Mouse (Mus musculus): ENCODE results near the gene Cetn3.

The Cetn3 gene

GRCm38 (mm10) chr13:81782971-81783404 lies at the start of gene Cetn3:
Gene Cetn3, plus strand, starts transcription at chr13:81783077.
- peak; percentile 91 for DNase-seq (ENCODE audit: low spot score)

GRCm38 (mm10) chr13:81736606-81737005 lies 46.3 kb upstream of the Cetn3 start:
- no peak for DNase-seq (ENCODE audit: low spot score)

- no peak for DNase-seq (ENCODE audit: low spot score)
Measured at GRCm38 (mm10) chr13:81740898-81741297, 42.0 kb upstream of the Cetn3 start.

GRCm38 (mm10) chr13:81743391-81744091 lies 39.3 kb upstream of the Cetn3 start:
- no peak for DNase-seq (ENCODE audit: low spot score)

- no peak for DNase-seq (ENCODE audit: low spot score)
Measured at GRCm38 (mm10) chr13:81744092-81744396, 38.8 kb upstream of the Cetn3 start.

GRCm38 (mm10) chr13:81754878-81755277 lies 28.0 kb upstream of the Cetn3 start:
- DNase-seq (ENCODE audit: low spot score) = no peak

- DNase-seq (ENCODE audit: low spot score) = no peak
Measured at GRCm38 (mm10) chr13:81755324-81755723, 27.6 kb upstream of the Cetn3 start.

GRCm38 (mm10) chr13:81757058-81757660 lies 25.7 kb upstream of the Cetn3 start:
- DNase-seq (ENCODE audit: low spot score) = no peak

- DNase-seq (ENCODE audit: low spot score) = peak; percentile 36
Measured at GRCm38 (mm10) chr13:81760379-81760778, 22.5 kb upstream of the Cetn3 start.

- DNase-seq (ENCODE audit: low spot score) = no peak
Measured at GRCm38 (mm10) chr13:81761566-81762186, 21.2 kb upstream of the Cetn3 start.

GRCm38 (mm10) chr13:81764173-81764572 lies 18.7 kb upstream of the Cetn3 start:
- DNase-seq (ENCODE audit: low spot score) = no peak

GRCm38 (mm10) chr13:81767038-81767659 lies 15.7 kb upstream of the Cetn3 start:
- DNase-seq (ENCODE audit: low spot score) = peak; percentile 61

GRCm38 (mm10) chr13:81776217-81776616 lies 6.7 kb upstream of the Cetn3 start:
- no peak for DNase-seq (ENCODE audit: low spot score)

GRCm38 (mm10) chr13:81782475-81782874 lies 402 bp upstream of the Cetn3 start:
- DNase-seq (ENCODE audit: low spot score) = no peak

- DNase-seq (ENCODE audit: low spot score) = peak; percentile 98
Measured at GRCm38 (mm10) chr13:81783405-81784342, 797 bp downstream of the Cetn3 start.

- DNase-seq (ENCODE audit: low spot score) = no peak
Measured at GRCm38 (mm10) chr13:81785766-81786480, 3.0 kb downstream of the Cetn3 start.

GRCm38 (mm10) chr13:81790160-81790559 lies 7.3 kb downstream of the Cetn3 start:
- no peak for DNase-seq (ENCODE audit: low spot score)

- no peak for DNase-seq (ENCODE audit: low spot score)
Measured at GRCm38 (mm10) chr13:81791861-81792260, 9.0 kb downstream of the Cetn3 start.

- DNase-seq (ENCODE audit: low spot score) = no peak
Measured at GRCm38 (mm10) chr13:81793850-81794249, 11.0 kb downstream of the Cetn3 start.

GRCm38 (mm10) chr13:81801121-81801520 lies 18.2 kb downstream of the Cetn3 start:
- DNase-seq (ENCODE audit: low spot score) = no peak

GRCm38 (mm10) chr13:81803713-81804112 lies 20.8 kb downstream of the Cetn3 start:
- DNase-seq (ENCODE audit: low spot score) = no peak
